Mouse (Mus musculus) layer of hippocampus, postnatal 10 days (tissue): ENCODE results near the gene Olfr1344. TPM values are rescaled to one million over a fixed set of nuclear protein-coding genes. Genes with fewer than 3 reads are reported as not detected.
"Not testable (repeated sequence)": the region's sequence is repeated elsewhere in the genome, so short reads cannot be mapped to it uniquely, and the experiment has no call there.

ENCODE experiments used
- DNase-seq, 2 experiments: peaks; one replicate each; pipeline ENCODE4 v3.0.0; 2021; ENCODE audit warnings: low spot score in 2 of 2
- long read RNA-seq: library from polyadenylated mRNA; stranded (forward); transcript quantifications from one replicate; pipeline ENCODE4 v2.0.0, GENCODE M21; 2023
- total RNA-seq, 2 experiments: library from RNA; stranded (reverse); gene quantifications; 2 replicates each; pipeline ENCODE4 v1.2.3; 2021

Olfr1344 gene
- total RNA-seq: 1 to 10 TPM; 1.1 to 1.4 TPM
- long read RNA-seq: 0 reads

- DNase-seq: no peak
Observed at GRCm38 (mm10) chr7:6438388-6438787, at the start of gene Olfr1344. Olfr1344 (plus strand) TSS chr7:6438688.

- DNase-seq: no peak
Observed at GRCm38 (mm10) chr7:6388971-6389370, 49.5 kb upstream of the Olfr1344 start.

GRCm38 (mm10) chr7:6389449-6389848 is 49.0 kb upstream of the Olfr1344 start:
- DNase-seq: no peak

GRCm38 (mm10) chr7:6397996-6398975 is 40.2 kb upstream of the Olfr1344 start, which contains the start of gene Smim17:
Smim17 (plus strand) TSS chr7:6398715.
- DNase-seq: peak; percentile 69 to 71

- peak; percentile 88 to 89 for DNase-seq
Observed at GRCm38 (mm10) chr7:6410043-6410442, 28.4 kb upstream of the Olfr1344 start, which contains the start of gene Gm20715. Gm20715 (plus strand) TSS chr7:6410277.

- peak; percentile 36 to 47 for DNase-seq
Observed at GRCm38 (mm10) chr7:6414626-6415441, 23.7 kb upstream of the Olfr1344 start.

GRCm38 (mm10) chr7:6415442-6415787 is 23.1 kb upstream of the Olfr1344 start:
- no peak for DNase-seq

GRCm38 (mm10) chr7:6419894-6420293 is 18.6 kb upstream of the Olfr1344 start:
- DNase-seq: no peak

- no peak for DNase-seq
Observed at GRCm38 (mm10) chr7:6429381-6429780, 9.1 kb upstream of the Olfr1344 start.

GRCm38 (mm10) chr7:6430342-6430741 is 8.1 kb upstream of the Olfr1344 start:
- DNase-seq: no peak

GRCm38 (mm10) chr7:6441173-6441572 is 2.7 kb downstream of the Olfr1344 start:
- DNase-seq: no peak

- DNase-seq: no peak
Observed at GRCm38 (mm10) chr7:6447771-6448170, 9.3 kb downstream of the Olfr1344 start.

- DNase-seq: no peak
Observed at GRCm38 (mm10) chr7:6455868-6456267, 17.4 kb downstream of the Olfr1344 start, which contains the start of gene Olfr1336. Olfr1336 (plus strand) TSS chr7:6456168.

GRCm38 (mm10) chr7:6456399-6456798 is 17.9 kb downstream of the Olfr1344 start:
- DNase-seq: no peak

- DNase-seq: no peak
Observed at GRCm38 (mm10) chr7:6466951-6467350, 28.5 kb downstream of the Olfr1344 start, which contains the start of gene Olfr1346. Olfr1346 (plus strand) TSS chr7:6467101.

- not testable (repeated sequence) for DNase-seq
Observed at GRCm38 (mm10) chr7:6477633-6478032, 39.1 kb downstream of the Olfr1344 start.

- no peak for DNase-seq
Observed at GRCm38 (mm10) chr7:6486841-6487240, 48.4 kb downstream of the Olfr1344 start, which contains the start of gene Olfr5. Olfr5 (minus strand) TSS chr7:6486941.
